Mouse (Mus musculus) neutrophil, adult 5-6 weeks (primary cell): Measurements from ENCODE around the gene Cyp3a41b. TPM values are rescaled to one million over a fixed set of nuclear protein-coding genes. Genes with fewer than 3 reads are reported as not detected.
A peak's percentile ranks its signal among the peaks of the same experiment; 100 is the strongest.
"Not testable (repeated sequence)": the region's sequence is repeated elsewhere in the genome, so short reads cannot be mapped to it uniquely, and the experiment has no call there.

Experiments
- ATAC-seq: fragments of 151-379, 151-347 bp; 2 replicates; pipeline ENCODE4 v1.8.0; 2017; ENCODE audit warnings: mild to moderate bottlenecking, moderate TSS enrichment; ENCODE audit not compliant: insufficient number of reproducible peaks, poor library complexity, low FRiP score, severe bottlenecking; ENCODE audit errors: extremely low read depth
- total RNA-seq: library from RNA; stranded (forward); fragments of 200-1000 nt; gene quantifications from 2 replicates; pipeline ENCODE4 v1.2.3, GENCODE M21; 2017

Cyp3a41b gene
- total RNA-seq: not detected in 2 replicates

GRCm38 (mm10) chr5:145584630-145585029 is at the start of gene Cyp3a41b:
Gene Cyp3a41b, minus strand, starts transcription at chr5:145584730.
- not testable (repeated sequence) for ATAC-seq

DNA sequence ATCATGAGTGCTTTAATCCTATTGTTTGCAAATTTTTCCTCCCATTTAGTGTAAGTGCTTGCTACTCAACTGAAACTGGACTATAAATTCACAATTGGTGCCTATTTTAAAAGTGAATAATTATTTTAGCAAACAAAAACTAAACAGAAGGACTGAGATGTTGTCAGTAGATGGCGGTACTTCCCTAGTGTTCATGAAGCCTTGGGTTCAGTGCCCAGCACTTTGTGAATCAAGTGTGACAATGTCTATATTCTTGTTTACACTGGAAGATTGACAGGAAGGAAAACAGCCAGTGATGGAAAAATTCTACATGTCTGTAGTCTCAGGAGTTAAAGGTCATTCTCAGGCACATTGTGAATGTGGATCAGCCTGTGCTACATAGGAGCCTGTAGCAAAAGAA is 47.8 kb upstream of the Cyp3a41b start:
- not testable (repeated sequence) for ATAC-seq

- not testable (repeated sequence) for ATAC-seq
These were observed 20.4 kb upstream of the Cyp3a41b start for GRCm38 (mm10) chr5:145604891-145605290.

DNA sequence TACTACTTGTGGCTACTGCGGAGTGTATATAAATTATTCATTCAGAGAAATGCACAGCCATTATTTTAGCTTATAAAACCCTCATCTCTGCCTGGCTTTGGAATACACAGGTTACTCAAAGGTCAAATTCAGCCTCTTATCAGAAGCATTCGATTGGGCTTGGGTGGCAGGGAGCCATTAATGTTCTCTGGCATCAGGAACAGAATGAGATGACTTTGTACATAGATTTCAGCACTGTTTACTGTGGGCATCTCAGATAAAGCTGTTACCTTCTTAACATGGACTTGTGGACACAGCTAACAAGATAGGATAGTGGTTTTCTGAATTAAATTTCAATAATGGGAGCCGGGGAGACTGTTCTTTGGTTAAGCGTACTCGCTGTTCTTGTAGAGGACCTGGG is 13.3 kb upstream of the Cyp3a41b start:
- ATAC-seq: not testable (repeated sequence)

DNA sequence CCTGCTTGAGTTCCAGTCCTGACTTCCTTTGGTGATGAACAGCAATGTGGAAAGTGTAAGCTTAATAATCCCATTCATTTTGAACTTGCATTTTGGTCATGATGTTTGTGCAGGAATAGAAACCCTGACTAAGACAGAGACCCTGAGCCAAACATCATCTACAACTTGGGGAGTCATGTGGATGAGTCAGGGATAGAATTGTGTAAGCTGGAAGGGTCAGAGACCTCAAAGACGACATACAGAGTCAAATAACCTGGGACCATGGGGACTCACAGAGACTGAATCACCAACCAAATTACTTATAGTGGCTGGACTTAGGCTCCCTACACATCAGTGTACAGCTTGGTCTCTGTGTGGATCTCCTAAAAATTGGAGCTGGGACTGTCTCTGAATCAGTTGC is 7.2 kb downstream of the Cyp3a41b start:
- not testable (repeated sequence) for ATAC-seq

DNA sequence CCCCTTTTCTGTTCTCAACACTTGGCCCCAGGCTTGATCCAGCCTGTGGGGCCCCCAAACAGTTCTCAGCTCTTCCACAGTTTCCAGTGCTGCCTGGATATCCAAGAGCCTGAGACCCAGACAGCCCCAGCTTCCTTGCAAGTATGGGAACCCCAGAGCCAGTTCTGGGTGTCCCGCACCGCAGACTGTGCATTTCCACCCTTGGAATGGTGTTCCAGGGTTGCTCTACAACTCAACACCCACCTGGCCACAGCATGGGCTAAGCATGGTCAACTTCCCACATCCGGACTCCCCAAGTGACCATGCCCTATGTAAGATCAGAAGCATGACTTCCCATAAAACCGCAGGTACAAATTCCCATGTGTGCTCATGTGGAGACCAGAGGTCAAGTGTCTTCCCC is 8.9 kb downstream of the Cyp3a41b start:
- peak; percentile 35; the same call in 1 of the 2 replicates for ATAC-seq

- not testable (repeated sequence) for ATAC-seq
These were observed 12.6 kb downstream of the Cyp3a41b start for GRCm38 (mm10) chr5:145571922-145572321.

Other genes with a start within 250 kb of the Cyp3a41b start
- not detected in 2 replicates for gene Cyp3a57, start 239.5 kb downstream of the Cyp3a41b start, total RNA-seq
- gene Cyp3a16, start 115.0 kb downstream of the Cyp3a41b start, total RNA-seq: not detected in 2 replicates
- gene Cyp3a41a, start 135.4 kb upstream of the Cyp3a41b start, total RNA-seq: not detected in 2 replicates
- gene Cyp3a44, start 221.1 kb upstream of the Cyp3a41b start, total RNA-seq: not detected in 2 replicates